Mouse (Mus musculus) C2C12 (cell line): ENCODE results near the gene Tmc5.

ENCODE experiments used
- CTCF ChIP-seq: IDR thresholded peaks from one replicate; pipeline ENCODE4 v1.5.1; 2011; ENCODE audit not compliant: control insufficient read depth, insufficient read depth, insufficient read length
- MYOG ChIP-seq: IDR thresholded peaks from one replicate; pipeline ENCODE4 v1.6.1; 2011; ENCODE audit not compliant: control insufficient read depth, insufficient read length; ENCODE audit errors: extremely low read depth

GRCm38 (mm10) chr7:118696146-118696545 lies 99.0 kb downstream of the Tmc5 start:
- TF ChIP-seq CTCF, result no peak
- no peak for TF ChIP-seq MYOG
